Mouse (Mus musculus): Measurements from ENCODE around the gene Hoxc10. TPM values are rescaled to one million over a fixed set of nuclear protein-coding genes. Genes with fewer than 3 reads are reported as not detected.

Hoxc10 gene
- total and polyA plus RNA-seq, 2 experiments from 2014 or later, result not detected

- under 1% methylated on average over 14 of the region's 14 CpGs for WGBS
- H3K36me3 ChIP-seq (ENCODE audit: insufficient read depth, low read length), result no peaks in the 10 kb centered on the region
- H3K27me3 ChIP-seq (ENCODE audit: insufficient read depth, low read length), result peaks cover 90% of the 10 kb centered on the region
- no peak for ATAC-seq (ENCODE audit: low FRiP score)
- no peak for DNase-seq (ENCODE audit: low spot score)
- H3K4me3 ChIP-seq (ENCODE audit: low read depth, low read length), result no peak overlapping the region
- H3K27ac ChIP-seq (ENCODE audit: low read depth, low read length), result no peak overlapping the region
- H3K4me2 ChIP-seq (ENCODE audit: low read depth, low read length, poor library complexity, severe bottlenecking), result no peak overlapping the region
- TF ChIP-seq CTCF (IDR thresholded peaks at IDR 0.05), result no peak
- no peaks in the 10 kb centered on the region for H3K4me1 ChIP-seq (ENCODE audit: insufficient read depth, low read length)
- H3K9ac ChIP-seq (replicated peaks; ENCODE audit: low read length, poor library complexity, severe bottlenecking), result no peak overlapping the region
- no peaks in the 10 kb centered on the region for H3K9me3 ChIP-seq (ENCODE audit: low read length)
Observed at GRCm38 (mm10) chr15:102980912-102981311, 14.3 kb downstream of the Hoxc10 start.

GRCm38 (mm10) chr15:102981379-102982288, 15.0 kb downstream of the Hoxc10 start:
- no peaks in the 10 kb centered on the region for H3K36me3 ChIP-seq (ENCODE audit: insufficient read depth, low read length)
- ATAC-seq (ENCODE audit: low FRiP score), result no peak
- no peak overlapping the region for H3K27ac ChIP-seq (ENCODE audit: low read depth, low read length)
- no peak for DNase-seq (ENCODE audit: low spot score)
- TF ChIP-seq CTCF (IDR thresholded peaks at IDR 0.05), result no peak
- no peaks in the 10 kb centered on the region for H3K9me3 ChIP-seq (ENCODE audit: low read length)
- H3K9ac ChIP-seq (replicated peaks; ENCODE audit: low read length, poor library complexity, severe bottlenecking), result no peak overlapping the region
- under 1% methylated on average over 86 of the region's 88 CpGs for WGBS
- H3K4me2 ChIP-seq (ENCODE audit: low read depth, low read length, poor library complexity, severe bottlenecking), result no peak overlapping the region
- H3K4me1 ChIP-seq (ENCODE audit: insufficient read depth, low read length), result no peaks in the 10 kb centered on the region
- H3K27me3 ChIP-seq (ENCODE audit: insufficient read depth, low read length), result peaks cover 90% of the 10 kb centered on the region
- no peak overlapping the region for H3K4me3 ChIP-seq (ENCODE audit: low read depth, low read length)

- no peak overlapping the region for H3K4me3 ChIP-seq (ENCODE audit: low read depth, low read length)
- ATAC-seq (ENCODE audit: low FRiP score) (no peak), DNase-seq (ENCODE audit: low spot score) (no peak)
- no peak overlapping the region for H3K27ac ChIP-seq (ENCODE audit: low read depth, low read length)
- no peak for TF ChIP-seq CTCF (IDR thresholded peaks at IDR 0.05)
- no peak overlapping the region for H3K9ac ChIP-seq (replicated peaks; ENCODE audit: low read length, poor library complexity, severe bottlenecking)
- under 1% methylated on average over 12 of the region's 12 CpGs for WGBS
- no peaks in the 10 kb centered on the region for H3K9me3 ChIP-seq (ENCODE audit: low read length)
- H3K36me3 ChIP-seq (ENCODE audit: insufficient read depth, low read length), result no peaks in the 10 kb centered on the region
- H3K27me3 ChIP-seq (ENCODE audit: insufficient read depth, low read length), result peaks cover 91% of the 10 kb centered on the region
- no peaks in the 10 kb centered on the region for H3K4me1 ChIP-seq (ENCODE audit: insufficient read depth, low read length)
- no peak overlapping the region for H3K4me2 ChIP-seq (ENCODE audit: low read depth, low read length, poor library complexity, severe bottlenecking)
Observed at GRCm38 (mm10) chr15:102983716-102984115, 17.1 kb downstream of the Hoxc10 start.

GRCm38 (mm10) chr15:102984521-102984920, 17.9 kb downstream of the Hoxc10 start:
- TF ChIP-seq CTCF (IDR thresholded peaks at IDR 0.05), result no peak
- no peak for ATAC-seq (ENCODE audit: low FRiP score)
- no peak for DNase-seq (ENCODE audit: low spot score)
- Histone ChIP-seq H3K4me3 (ENCODE audit: low read depth, low read length) (no peak overlapping the region), H3K4me2 (ENCODE audit: low read depth, low read length, poor library complexity, severe bottlenecking) (no peak overlapping the region), H3K27ac (ENCODE audit: low read depth, low read length) (no peak overlapping the region), H3K27me3 (ENCODE audit: insufficient read depth, low read length) (peaks cover 91% of the 10 kb centered on the region), H3K9me3 (ENCODE audit: low read length) (no peaks in the 10 kb centered on the region), H3K36me3 (ENCODE audit: insufficient read depth, low read length) (no peaks in the 10 kb centered on the region), H3K9ac (replicated peaks; ENCODE audit: low read length, poor library complexity, severe bottlenecking) (no peak overlapping the region), H3K4me1 (ENCODE audit: insufficient read depth, low read length) (no peaks in the 10 kb centered on the region)
- 2% methylated on average over 10 of the region's 10 CpGs for WGBS

- WGBS, result 6% methylated on average over 3 of the region's 3 CpGs
- H3K27me3 ChIP-seq (ENCODE audit: insufficient read depth, low read length), result peaks cover 91% of the 10 kb centered on the region
- H3K4me1 ChIP-seq (ENCODE audit: insufficient read depth, low read length), result no peaks in the 10 kb centered on the region
- ATAC-seq (ENCODE audit: low FRiP score), result no peak
- H3K9ac ChIP-seq (replicated peaks; ENCODE audit: low read length, poor library complexity, severe bottlenecking), result no peak overlapping the region
- H3K27ac ChIP-seq (ENCODE audit: low read depth, low read length), result no peak overlapping the region
- no peaks in the 10 kb centered on the region for H3K9me3 ChIP-seq (ENCODE audit: low read length)
- DNase-seq (ENCODE audit: low spot score), result no peak
- H3K4me3 ChIP-seq (ENCODE audit: low read depth, low read length), result no peak overlapping the region
- no peak overlapping the region for H3K4me2 ChIP-seq (ENCODE audit: low read depth, low read length, poor library complexity, severe bottlenecking)
- TF ChIP-seq CTCF (IDR thresholded peaks at IDR 0.05), result no peak
- H3K36me3 ChIP-seq (ENCODE audit: insufficient read depth, low read length), result no peaks in the 10 kb centered on the region
Observed at GRCm38 (mm10) chr15:102984925-102985324, 18.3 kb downstream of the Hoxc10 start.

GRCm38 (mm10) chr15:102987124-102987833, 20.7 kb downstream of the Hoxc10 start:
- Histone ChIP-seq H3K4me3 (ENCODE audit: low read depth, low read length) (no peak overlapping the region), H3K9me3 (ENCODE audit: low read length) (no peaks in the 10 kb centered on the region), H3K9ac (replicated peaks; ENCODE audit: low read length, poor library complexity, severe bottlenecking) (no peak overlapping the region), H3K27me3 (ENCODE audit: insufficient read depth, low read length) (peaks cover 97% of the 10 kb centered on the region), H3K36me3 (ENCODE audit: insufficient read depth, low read length) (no peaks in the 10 kb centered on the region), H3K4me2 (ENCODE audit: low read depth, low read length, poor library complexity, severe bottlenecking) (no peak overlapping the region), H3K4me1 (ENCODE audit: insufficient read depth, low read length) (no peaks in the 10 kb centered on the region), H3K27ac (ENCODE audit: low read depth, low read length) (no peak overlapping the region)
- peak; percentile 93 for TF ChIP-seq CTCF (IDR thresholded peaks at IDR 0.05)
- 3% methylated on average over 21 of the region's 21 CpGs for WGBS
- no peak for ATAC-seq (ENCODE audit: low FRiP score)
- peak; percentile 94 for DNase-seq (ENCODE audit: low spot score)
